Mouse (Mus musculus) mouse embryonic stem cell (cell line): ENCODE measurements around the gene Zbp1.

Source experiments
- in situ Hi-C, 2 experiments: fragments of 300-500 bp; cut with MboI; formaldehyde crosslinking; loops; 1 replicate in 1 of 2; 3 replicates in 1 of 2; pipeline ENCODE4 v1.14.3; 2019 to 2020; ENCODE audit warnings: low sequenced_read_pairs in 2 of 2, low pct_unique_long_range_greater_than_20kb in 1 of 2, mixed read lengths in 1 of 2; ENCODE audit not compliant: unreplicated experiment in 1 of 2

Zbp1 gene

DNA sequence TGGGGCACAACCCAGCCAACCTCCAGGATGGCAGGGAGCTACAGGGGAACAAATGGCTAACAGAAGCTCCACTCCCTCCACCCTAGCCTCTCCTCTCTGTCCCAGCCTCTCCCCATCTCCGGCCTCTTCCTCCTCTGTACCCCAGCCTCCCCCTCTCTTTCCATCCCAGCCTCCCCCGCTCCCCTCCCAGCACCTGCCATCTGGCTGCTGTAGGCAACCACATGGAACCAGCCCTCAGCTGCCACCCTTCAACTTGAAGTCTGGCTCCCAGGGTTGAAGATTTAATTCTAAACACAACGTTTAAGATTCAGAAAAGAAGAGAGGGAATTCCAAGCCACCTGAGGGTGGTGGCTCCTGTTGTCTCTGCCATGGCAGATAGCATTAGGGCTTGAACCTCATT, 30.7 kb upstream of the Zbp1 start:
- in situ Hi-C loops = no loop called here

DNA sequence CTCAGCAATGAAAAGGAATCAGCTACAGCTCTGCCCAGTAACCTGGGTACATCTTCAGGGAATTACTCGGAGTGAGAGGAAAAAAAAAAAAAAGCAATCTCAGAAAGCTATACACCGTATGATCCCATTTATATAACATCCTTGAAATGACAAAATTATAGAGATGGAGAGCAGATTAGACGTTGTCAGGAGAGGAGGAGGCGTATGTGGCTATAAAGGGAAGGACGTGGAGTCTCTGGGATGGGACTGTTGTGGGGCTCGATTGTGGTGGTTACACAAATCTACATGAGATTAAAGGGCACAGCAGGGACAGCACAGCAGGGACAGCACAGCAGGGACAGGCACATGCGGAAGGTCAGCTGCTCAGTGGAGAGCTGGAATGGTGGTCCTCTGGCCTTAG, 30.1 kb upstream of the Zbp1 start:
- in situ Hi-C loops = no loop called here

GRCm38 (mm10) chr2:173247911-173248310, 29.2 kb upstream of the Zbp1 start:
- in situ Hi-C loops = no loop called here

DNA sequence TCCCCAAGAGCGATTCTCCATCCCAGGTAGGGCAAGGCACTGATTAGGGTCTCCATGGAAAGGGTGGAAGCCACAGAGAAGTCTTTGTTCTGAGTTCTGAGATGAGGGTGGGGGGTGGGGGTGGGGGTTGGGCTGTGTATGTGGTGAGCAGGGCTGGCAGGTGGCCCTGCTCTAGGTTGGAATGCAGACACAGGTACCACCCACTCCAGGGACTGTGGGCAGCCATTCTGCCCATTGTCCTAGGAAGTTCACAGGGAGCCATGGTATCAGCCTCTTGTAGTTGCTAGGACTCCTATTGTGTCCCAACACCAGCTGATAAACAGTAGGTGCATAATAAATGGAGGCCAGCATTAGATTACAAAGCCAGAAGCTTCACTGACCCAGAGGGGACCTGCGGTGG, 28.5 kb upstream of the Zbp1 start:
- in situ Hi-C loops = no loop called here

DNA sequence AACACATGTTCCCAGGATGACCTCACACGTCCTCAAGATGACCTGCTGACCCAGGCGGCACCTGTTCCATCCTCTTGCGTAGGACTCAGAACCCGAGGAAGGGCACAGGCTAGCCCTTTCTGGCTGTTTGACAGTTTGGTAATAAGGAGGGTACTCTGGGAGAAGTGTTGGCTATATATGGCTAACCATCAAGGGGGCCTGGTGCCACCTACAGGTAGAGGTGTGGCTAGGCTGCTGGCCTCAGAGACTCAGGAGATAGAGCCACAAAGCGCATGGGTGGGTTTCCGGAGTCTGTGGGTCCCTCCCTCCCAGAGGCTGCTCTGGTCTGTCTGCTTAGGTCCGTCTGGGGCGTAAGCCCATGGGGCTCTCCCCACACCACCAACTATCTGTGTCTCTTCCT, 28.0 kb upstream of the Zbp1 start:
- in situ Hi-C loops = no loop called here

- in situ Hi-C loops = no loop called here
Observed at GRCm38 (mm10) chr2:173245258-173245657, 26.5 kb upstream of the Zbp1 start.

DNA sequence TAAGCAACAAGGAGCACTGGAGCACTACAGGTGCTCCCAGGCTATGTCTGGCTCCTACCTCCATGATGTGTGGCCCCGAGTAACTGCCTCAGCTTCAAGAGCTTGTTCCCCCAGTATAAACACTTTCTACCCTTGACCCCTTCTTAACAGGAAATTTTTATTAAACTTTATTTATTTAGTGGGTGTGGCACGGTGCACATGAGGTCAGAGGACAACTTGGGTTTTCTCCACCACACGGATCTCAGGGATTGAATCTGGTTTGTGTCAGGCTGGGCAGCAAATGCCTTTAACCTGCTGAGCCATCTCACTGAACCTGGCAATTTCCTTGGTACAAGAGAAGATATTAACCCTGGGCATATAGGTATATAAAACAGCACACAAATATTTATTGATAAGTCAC, 25.4 kb upstream of the Zbp1 start:
- in situ Hi-C loops = no loop called here

GRCm38 (mm10) chr2:173243616-173244015, 24.9 kb upstream of the Zbp1 start:
- in situ Hi-C loops = no loop called here

- in situ Hi-C loops = no loop called here
Observed at GRCm38 (mm10) chr2:173242874-173243273, 24.2 kb upstream of the Zbp1 start.

DNA sequence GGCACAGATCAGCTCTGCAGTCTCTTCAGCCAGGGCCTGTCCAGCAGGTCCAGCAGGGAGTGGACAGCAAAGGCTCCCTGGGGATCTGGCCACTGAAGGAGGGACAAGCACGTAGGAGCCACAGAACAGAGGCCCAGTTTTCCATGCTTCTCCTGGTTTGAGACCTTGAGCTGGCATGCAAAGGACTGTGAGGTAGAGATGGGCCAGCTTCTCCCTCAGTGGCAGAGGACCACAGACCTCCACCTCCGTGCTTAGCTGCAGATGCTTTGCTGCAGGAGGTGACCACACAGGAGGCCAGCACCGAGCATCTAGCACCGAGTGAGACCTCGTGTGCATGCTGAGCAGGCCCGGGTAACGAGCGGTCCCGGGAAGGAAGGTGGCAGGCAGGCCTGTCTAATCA, 22.0 kb upstream of the Zbp1 start:
- in situ Hi-C loops = no loop called here

DNA sequence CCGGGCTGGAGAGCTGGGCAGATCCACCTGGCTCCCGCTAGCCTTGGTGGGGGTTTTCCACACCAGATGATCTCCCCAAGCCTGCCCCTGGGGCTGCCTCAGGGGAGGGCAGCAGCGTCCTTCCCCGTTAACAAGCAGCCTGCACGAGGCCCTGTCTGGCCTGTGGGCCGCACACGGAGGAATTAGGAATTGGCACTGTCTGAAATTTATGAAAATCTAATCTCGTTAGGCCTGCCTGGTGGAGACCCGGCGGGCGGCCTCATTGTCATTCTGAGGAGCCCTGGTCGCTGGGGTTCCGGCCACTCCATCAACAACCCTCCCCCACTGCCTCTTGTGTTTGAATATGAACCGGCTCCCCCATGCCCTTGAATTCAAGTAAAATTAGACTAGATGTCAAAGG, 19.8 kb upstream of the Zbp1 start:
- in situ Hi-C loops = no loop called here

DNA sequence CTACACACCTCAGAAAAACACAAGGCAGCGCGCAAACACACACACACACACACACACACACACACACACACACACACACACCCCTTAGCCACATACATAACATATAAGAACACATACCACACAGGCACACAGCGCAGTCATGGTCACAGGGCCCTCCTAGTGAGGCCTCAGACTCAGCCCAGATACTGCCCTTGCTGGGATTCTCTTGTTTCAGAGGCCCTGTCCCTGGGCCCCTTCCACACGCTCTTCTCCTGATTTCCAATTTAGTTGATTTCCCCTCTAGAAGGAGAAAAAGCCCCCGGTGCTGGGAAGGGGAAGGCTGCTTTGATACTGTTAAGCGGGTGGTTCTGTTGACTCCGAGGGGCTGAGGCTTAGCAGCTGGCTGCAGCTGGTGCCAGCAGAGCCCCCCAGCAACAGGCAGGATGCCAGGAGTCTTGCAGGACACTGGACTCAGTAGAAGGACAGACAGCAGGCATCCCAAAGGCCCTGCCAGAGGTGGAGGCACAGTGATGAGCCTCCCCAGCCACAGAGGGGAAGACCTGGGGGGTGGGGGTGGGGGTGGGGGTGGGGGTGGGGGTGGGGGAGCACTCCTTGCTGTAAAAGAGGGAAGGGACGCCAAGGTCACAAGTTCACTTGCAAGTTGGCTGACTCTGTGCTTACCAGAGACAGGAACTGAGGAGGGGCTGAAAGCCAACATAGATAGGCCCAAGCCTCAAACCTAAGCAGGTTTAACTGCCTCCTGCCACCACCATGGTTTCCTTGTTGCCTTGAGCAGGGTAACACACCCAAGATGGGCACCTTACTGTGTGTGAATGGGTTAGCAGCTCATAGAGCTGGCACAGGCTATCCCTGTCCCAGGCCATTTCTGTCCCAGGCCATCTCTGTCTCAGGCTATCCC, 17.0 kb upstream of the Zbp1 start:
- in situ Hi-C loops = no loop called here

DNA sequence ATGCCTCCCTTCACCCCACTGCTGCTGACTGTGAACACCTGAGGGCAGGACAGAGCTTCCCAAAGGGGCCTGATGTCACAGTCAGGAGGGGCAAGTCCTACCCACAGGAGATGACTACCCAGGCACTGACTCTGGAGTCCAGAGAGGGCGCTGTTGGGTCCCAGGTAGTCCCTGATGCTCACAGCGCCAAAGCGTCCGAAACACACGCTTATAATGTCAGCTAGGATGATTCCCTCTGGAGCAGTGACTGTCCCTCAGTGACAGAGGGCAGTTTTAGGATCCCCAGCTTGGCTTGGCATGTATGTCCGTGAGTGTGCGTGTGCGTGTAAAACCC, 14.0 kb upstream of the Zbp1 start:
- in situ Hi-C loops = no loop called here

GRCm38 (mm10) chr2:173232065-173232765, 13.5 kb upstream of the Zbp1 start:
- in situ Hi-C loops = no loop called here

DNA sequence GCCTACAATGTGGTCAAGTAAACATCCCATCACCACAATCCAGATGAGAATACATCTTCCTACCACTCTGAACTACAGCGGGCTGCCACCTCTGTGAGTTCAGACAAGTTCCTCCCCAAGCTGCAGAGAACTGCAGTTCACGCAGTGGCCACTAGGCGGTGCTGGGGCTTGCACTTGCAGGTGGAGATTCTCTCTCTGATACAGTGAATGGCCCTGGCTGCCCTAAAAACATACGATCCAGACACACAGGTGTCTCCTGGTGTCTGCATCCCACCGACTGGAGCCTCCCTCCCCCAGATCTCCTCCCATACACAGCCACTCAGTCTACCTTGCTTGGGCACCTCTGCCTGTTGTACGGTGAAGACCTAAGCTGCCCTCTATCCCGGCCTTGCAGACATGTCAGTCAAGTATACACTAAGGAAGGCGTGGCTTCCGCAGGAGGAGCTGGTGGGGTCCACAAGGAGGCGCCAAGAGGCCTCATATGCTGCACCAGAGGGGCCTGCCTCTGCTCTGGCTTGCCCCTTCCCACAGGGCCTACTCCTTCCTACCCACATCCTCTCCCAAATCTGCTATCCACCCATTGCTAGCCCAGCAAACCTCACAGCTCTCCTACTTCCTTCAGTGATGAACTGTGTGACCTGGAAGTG, 11.0 kb upstream of the Zbp1 start:
- in situ Hi-C loops = no loop called here

- in situ Hi-C loops = no loop called here
Observed at GRCm38 (mm10) chr2:173228567-173228966, 9.8 kb upstream of the Zbp1 start.

- in situ Hi-C loops = no loop called here
Observed at GRCm38 (mm10) chr2:173226792-173227191, 8.1 kb upstream of the Zbp1 start.

DNA sequence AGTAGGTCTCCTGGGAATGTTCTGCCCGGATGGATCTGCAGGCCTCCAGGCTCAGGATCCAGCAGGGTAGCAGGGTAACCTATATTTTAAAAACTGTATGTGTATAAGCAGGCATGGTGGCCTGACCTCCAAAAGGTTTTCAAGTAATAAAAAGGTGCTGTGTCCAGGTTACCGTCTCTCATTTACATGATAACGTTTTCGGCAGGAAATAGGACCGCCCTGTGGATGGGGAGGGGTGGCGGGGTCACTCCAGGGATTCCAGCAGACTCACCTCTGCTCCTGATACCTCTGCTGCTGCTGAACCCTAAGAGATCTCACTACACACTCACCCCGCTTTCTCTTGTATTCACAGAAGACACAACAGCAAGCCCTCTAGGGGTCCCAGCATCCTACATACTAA, 7.2 kb upstream of the Zbp1 start:
- in situ Hi-C loops = no loop called here

GRCm38 (mm10) chr2:173224832-173225231, 6.1 kb upstream of the Zbp1 start:
- in situ Hi-C loops = no loop called here

GRCm38 (mm10) chr2:173224097-173224496, 5.4 kb upstream of the Zbp1 start:
- in situ Hi-C loops = no loop called here
